Mouse (Mus musculus) small intestine, adult 2 months (tissue): ENCODE data around the gene Syngap1.

Experiments used
- CTCF ChIP-seq: fragments of 200-500 bp; IDR thresholded peaks from 2 replicates; pipeline ENCODE4 v1.5.1; 2012; ENCODE audit warnings: low read depth, mild to moderate bottlenecking, control low read depth, inconsistent platforms, low read length, moderate library complexity, mixed read lengths; ENCODE audit not compliant: insufficient replicate concordance, insufficient read length; ENCODE audit errors: extremely low read depth
- POLR2A ChIP-seq: fragments of 200-500 bp; IDR thresholded peaks from 2 replicates; pipeline ENCODE4 v1.6.1; 2012; ENCODE audit warnings: low read depth, mild to moderate bottlenecking, control low read depth, inconsistent platforms, low read length, moderate library complexity

DNA sequence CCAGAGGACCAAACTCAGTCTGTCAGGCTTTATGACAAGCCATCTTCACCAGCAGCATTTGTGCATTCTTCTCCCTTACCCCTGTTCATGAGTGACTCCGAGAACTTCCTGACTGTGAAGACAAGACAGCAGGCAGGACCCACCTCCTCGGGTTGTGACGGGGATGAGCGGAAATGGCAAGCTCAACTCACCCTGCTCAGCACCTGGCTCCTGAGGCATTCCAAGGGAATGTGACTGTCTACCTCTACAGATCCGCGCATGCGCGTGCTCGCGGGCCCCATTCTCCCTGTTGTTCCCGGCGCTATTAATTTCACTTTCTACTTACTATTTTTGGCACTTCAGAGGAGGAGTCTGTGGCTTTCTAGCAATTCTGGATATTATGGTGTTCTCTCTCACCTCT lies 58.9 kb downstream of the Syngap1 start:
- TF ChIP-seq CTCF (no peak), POLR2A (no peak)
